7 mouse cellular contexts compared by ENCODE assay signal in the genomic region with DNA sequence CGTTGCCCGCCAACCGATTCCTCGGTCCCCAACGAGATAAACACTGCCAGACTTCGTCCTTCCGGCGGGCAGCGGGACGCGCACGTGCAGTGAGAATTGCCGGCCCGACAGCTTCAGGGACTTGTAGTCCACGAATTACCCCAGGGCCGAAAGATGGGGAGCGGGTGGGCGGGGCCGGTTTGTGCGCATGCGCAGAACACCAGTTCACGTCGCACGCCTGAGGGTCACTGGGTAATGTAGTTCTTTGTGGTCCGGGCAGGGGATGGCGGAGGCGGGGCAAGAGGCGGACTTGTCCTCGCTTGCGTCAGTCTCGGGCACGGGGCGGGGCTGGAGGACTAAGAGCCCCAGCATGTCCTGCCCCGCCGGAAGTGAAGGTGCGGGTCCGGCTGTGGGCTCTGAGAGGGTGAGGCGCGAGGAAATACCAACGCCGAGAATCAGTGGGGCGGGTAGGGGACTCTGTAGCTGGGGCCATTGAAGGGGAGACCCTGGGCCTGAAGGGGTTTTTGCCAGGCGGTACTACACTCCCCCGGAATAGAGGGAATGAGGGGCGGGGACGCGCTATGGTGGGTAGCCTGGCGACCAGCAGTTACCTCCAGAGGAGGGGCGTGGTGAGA. TPM values are rescaled to one million over a fixed set of nuclear protein-coding genes. Genes with fewer than 3 reads are reported as not detected.
A peak's percentile ranks its signal among the peaks of the same experiment; 100 is the strongest.
DNase-seq lines count a peak whose midpoint lies in the region; ATAC-seq lines count a peak whose summit lies in the region.

Klhdc3 (minus strand) TSS at position 155 of the 614 bp plus-strand sequence.

- H3K9ac ChIP-seq in embryonic facial prominence, embryonic 12.5 days: peak within 1 kb of the TSS; percentile 77
- H3K9ac ChIP-seq in limb, embryonic 11.5 days (ENCODE audit: low read length): peak within 1 kb of the TSS; percentile 70
- H3K9ac ChIP-seq in midbrain, embryonic 14.5 days (replicated peaks; ENCODE audit: low read length): peak within 1 kb of the TSS; percentile 69

- no peaks in the 10 kb centered on the region for H3K27me3 ChIP-seq in embryonic facial prominence, embryonic 12.5 days
- H3K27me3 ChIP-seq in limb, embryonic 11.5 days (ENCODE audit: control insufficient read depth, insufficient read depth, low read length): no peaks in the 10 kb centered on the region
- no peaks in the 10 kb centered on the region for H3K27me3 ChIP-seq in midbrain, embryonic 14.5 days (ENCODE audit: control insufficient read depth, insufficient read depth, low read length)

- H3K4me3 ChIP-seq in embryonic facial prominence, embryonic 12.5 days: peak within 1 kb of the TSS; percentile 89
- H3K4me3 ChIP-seq in limb, embryonic 11.5 days (ENCODE audit: low read depth, low read length): peak within 1 kb of the TSS; percentile 88
- H3K4me3 ChIP-seq in midbrain, embryonic 14.5 days (replicated peaks; ENCODE audit: low read depth, low read length): peak within 1 kb of the TSS; percentile 82

- WGBS in embryonic facial prominence, embryonic 12.5 days: under 1% methylated on average over 49 of the region's 49 CpGs
- under 1% methylated on average over 48 of the region's 49 CpGs for WGBS in limb, embryonic 11.5 days
- WGBS in midbrain, embryonic 14.5 days: under 1% methylated on average over 49 of the region's 49 CpGs

- peak within 1 kb of the TSS; percentile 92 for H3K4me2 ChIP-seq in embryonic facial prominence, embryonic 12.5 days (replicated peaks)
- H3K4me2 ChIP-seq in limb, embryonic 11.5 days (ENCODE audit: low read depth, severe bottlenecking): peak within 1 kb of the TSS; percentile 83
- H3K4me2 ChIP-seq in midbrain, embryonic 14.5 days (ENCODE audit: low read length): peak within 1 kb of the TSS; percentile 97

- H3K27ac ChIP-seq in embryonic facial prominence, embryonic 12.5 days: peak within 1 kb of the TSS; percentile 93
- peak within 1 kb of the TSS; percentile 88 for H3K27ac ChIP-seq in limb, embryonic 11.5 days (replicated peaks; ENCODE audit: low read depth, low read length)
- H3K27ac ChIP-seq in midbrain, embryonic 14.5 days (replicated peaks; ENCODE audit: low read depth, low read length): peak within 1 kb of the TSS; percentile 90

- H3K36me3 ChIP-seq in embryonic facial prominence, embryonic 12.5 days: peaks cover 56% of the 10 kb centered on the region
- peaks cover 48% of the 10 kb centered on the region for H3K36me3 ChIP-seq in limb, embryonic 11.5 days (ENCODE audit: control insufficient read depth, insufficient read depth, low read length)
- H3K36me3 ChIP-seq in midbrain, embryonic 14.5 days (ENCODE audit: control insufficient read depth, insufficient read depth, low read length): peaks cover 56% of the 10 kb centered on the region

- ATAC-seq in embryonic facial prominence, embryonic 12.5 days (ENCODE audit: insufficient number of reproducible peaks, insufficient read depth, low FRiP score, low TSS enrichment): peak; percentile 94
- ATAC-seq in limb, embryonic 11.5 days (ENCODE audit: insufficient number of reproducible peaks, low FRiP score, low TSS enrichment, low read depth): peak; percentile 97
- ATAC-seq in midbrain, embryonic 14.5 days (ENCODE audit: low FRiP score, low TSS enrichment): peak; percentile 98

- DNase-seq in adrenal gland, postnatal 25 days: peak; percentile 98
- DNase-seq in heart, adult 11 months: peak; percentile 100
- peak; percentile 97 for DNase-seq in kidney, adult 18-20 months
- peak; percentile 100 for DNase-seq in limb, embryonic 11.5 days (ENCODE audit: low spot score)
- peak; percentile 99 for DNase-seq in midbrain, embryonic 14.5 days
- peak; percentile 96 to 97 for DNase-seq in spleen, adult 18-20 months

- H3K9me3 ChIP-seq in embryonic facial prominence, embryonic 12.5 days: no peaks in the 10 kb centered on the region
- no peaks in the 10 kb centered on the region for H3K9me3 ChIP-seq in limb, embryonic 11.5 days (ENCODE audit: control insufficient read depth, low read length)
- H3K9me3 ChIP-seq in midbrain, embryonic 14.5 days (ENCODE audit: control insufficient read depth, low read length): no peaks in the 10 kb centered on the region

- peaks cover 24% of the 10 kb centered on the region for H3K4me1 ChIP-seq in embryonic facial prominence, embryonic 12.5 days
- H3K4me1 ChIP-seq in limb, embryonic 11.5 days (ENCODE audit: control insufficient read depth, insufficient read depth, low read length): peaks cover 17% of the 10 kb centered on the region
- H3K4me1 ChIP-seq in midbrain, embryonic 14.5 days (ENCODE audit: control insufficient read depth, insufficient read depth, low read length): peaks cover 19% of the 10 kb centered on the region

RNA-seq across cellular contexts. Expression of gene Klhdc3, which starts in this region (rescaled TPM):
- 73.3 and 86.4 TPM in 2 replicates for total RNA-seq in adrenal gland, postnatal 25 days (2021)
- polyA plus RNA-seq in embryonic facial prominence, embryonic 12.5 days (2016; fragmentation: Nextera tagmentation; extraction: Ambion mirVana): 134 and 137 TPM in 2 replicates
- polyA plus RNA-seq in limb, embryonic 11.5 days (2014; fragmentation: Nextera tagmentation; extraction: Ambion mirVana): 117 and 121 TPM in 2 replicates
- polyA plus RNA-seq in midbrain, embryonic 14.5 days (2014; fragmentation: Nextera tagmentation; extraction: Ambion mirVana): 141 and 150 TPM in 2 replicates

Comparison
In these comparisons a context has a peak if more than half of its experiments do, and no peak if none do; other contexts are left out.
1. Peak in every context shown above with its lines: DNase-seq, ATAC-seq, H3K4me3 ChIP-seq and H3K27ac ChIP-seq.